Mouse (Mus musculus) hindlimb bud, embryonic 11.5 days (tissue): Measurements from ENCODE around the gene Zdhhc7.

Experiments used
- DNase-seq: peaks from one replicate; pipeline ENCODE4 v3.0.0-alpha.2; 2012; ENCODE audit warnings: low read depth, low spot score; ENCODE audit errors: extremely low spot score

The Zdhhc7 gene

DNA sequence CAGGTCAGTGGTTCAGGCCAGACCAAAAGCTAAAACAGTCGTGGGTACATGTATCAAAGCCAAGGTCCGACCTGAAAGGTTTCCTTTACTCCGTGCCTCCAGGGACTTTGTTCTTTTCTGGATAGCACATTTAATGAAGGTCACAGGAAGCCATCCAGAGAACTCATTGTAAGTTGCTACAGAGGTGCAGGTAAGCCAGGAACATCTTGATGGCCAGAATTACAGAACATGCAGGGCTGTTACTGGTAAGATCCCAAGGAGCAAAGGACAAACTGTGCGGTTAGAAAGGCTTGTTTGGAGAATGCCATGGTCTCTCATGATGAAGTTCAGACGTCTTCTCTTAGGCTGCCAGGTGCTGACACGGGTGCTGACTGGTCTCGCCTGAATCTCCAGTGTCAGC is 15.3 kb upstream of the Zdhhc7 start:
- DNase-seq: no peak

DNA sequence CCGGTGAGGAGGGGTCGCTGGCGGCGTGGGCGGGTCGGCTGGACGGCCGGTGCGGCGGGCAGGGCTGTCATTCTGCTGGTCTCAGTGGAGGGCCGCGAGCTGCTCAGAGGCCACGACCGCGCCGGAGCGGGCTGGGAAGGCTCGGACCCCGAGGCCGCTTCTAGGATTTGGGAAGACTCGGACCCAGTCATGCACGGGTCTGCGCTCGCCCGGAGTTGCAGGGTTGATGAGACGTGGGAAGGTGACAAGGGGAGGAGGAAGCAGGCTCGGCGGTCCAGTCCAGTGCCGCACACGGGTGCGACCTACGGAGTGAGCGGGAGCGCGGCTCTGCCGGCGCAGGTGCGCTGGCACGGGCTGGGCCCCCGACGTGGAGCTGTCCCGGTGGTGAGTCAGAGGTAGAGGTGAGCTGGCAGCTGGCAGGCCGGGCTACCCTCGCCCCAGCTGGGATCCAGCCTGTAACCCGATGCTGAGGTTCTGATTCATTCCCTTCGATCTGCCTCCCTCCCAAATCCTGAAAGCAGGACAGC is 13.1 kb upstream of the Zdhhc7 start:
- no peak for DNase-seq

DNA sequence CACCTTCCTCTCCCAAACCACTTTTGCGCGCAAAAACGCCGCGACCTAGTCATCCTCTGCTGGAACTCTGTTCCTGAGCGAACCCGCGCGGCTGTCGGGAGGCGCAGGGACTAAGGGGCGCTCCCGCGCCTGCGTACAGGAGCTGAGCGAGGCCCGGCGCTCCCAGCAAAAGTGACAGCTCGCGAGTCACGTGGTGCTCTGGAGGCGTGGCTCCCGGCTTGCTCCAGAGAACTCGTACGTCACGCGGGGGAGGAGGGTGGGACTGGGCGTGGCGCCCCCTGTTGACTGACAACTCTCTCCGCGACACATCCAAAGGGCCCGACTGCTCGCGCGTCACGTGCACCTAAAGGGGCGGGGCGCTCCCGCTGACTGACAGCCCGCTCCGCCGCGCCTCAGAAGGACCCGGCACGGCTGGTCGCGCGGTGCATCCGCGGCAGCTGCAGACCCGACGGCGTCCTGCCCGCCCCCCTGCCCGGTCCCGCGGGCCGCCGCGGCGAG is 12.5 kb upstream of the Zdhhc7 start, which contains the start of gene 6430548M08Rik:
6430548M08Rik (plus strand) TSS at position 395 of the 498 bp plus-strand sequence.
- peak; percentile 97 for DNase-seq

DNA sequence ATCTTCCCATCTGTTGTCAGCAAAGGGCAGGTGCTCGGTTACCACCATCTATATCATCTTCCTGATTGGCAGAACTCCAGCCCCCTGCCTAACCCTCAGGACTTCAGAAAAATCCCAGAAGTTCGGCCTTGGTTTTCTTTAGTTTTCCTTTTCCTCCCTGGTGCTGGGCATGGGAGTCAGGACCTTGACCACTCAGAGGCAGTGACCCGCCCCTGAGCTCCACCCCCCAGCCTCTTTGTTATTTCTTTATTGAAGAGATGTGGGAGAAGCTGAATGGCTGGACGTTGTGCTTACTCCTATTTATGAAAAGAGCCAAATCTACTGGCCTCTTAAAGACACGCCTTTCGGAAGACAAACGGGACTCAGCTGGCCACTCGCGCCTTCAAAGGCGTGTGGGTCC is 12.0 kb upstream of the Zdhhc7 start:
- DNase-seq: no peak

DNA sequence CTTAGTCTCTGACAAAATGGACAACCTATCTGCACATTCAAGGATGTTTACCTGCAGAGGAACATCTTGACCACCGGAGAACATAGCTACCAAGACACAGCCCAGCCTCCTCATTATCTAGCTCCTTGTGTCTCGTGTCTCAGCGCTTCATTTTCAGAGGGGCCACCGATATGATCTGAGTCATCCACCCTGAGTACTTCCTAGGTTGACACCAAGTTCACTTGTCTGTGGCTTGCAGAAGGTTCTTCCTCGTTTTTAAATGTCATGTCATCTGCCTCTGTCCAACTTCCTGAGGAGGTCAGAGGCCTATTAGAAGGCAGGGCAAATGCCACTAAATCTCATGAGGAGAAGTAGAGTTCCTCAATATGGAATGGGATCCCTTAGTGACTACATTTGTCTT is 11.3 kb upstream of the Zdhhc7 start:
- DNase-seq: no peak

DNA sequence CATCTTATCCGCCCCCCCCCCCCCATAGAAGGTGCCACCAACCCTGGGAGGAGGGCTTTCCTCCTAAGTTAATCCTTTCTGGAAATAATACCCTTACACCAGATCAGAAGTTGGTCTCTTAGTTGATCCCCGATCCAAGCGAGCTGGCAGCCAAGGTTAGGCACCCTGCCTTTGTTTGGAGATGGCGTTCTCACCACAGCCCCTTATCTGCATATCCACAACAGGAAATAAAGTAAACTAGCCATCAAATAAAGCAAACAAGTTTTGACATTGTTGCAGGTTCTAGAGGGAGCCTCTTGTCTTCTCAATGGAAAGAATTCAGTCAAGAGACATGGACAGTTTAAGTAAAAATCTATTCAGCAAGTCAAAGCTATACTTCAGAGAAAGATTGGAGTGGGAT is 10.1 kb upstream of the Zdhhc7 start:
- no peak for DNase-seq

DNA sequence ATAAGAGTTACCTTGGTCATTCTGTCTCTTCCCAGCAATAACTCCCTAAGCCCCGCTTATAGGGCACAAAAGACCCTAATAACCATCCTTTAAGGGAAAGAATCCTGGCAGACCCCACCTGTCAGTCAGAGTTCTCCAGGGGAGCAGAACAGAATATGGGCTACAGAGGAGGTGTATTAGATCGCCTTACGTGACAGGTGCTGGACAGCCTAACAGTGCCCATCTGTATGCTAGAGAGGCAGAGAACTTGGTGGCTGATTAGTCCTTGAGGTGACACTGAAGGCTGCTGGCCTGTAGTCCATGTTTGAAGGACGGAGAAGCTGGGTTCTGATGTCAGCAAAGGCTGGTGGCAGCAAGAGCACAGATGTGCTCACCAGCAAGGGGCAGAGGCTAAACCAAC is 9.7 kb upstream of the Zdhhc7 start:
- no peak for DNase-seq

DNA sequence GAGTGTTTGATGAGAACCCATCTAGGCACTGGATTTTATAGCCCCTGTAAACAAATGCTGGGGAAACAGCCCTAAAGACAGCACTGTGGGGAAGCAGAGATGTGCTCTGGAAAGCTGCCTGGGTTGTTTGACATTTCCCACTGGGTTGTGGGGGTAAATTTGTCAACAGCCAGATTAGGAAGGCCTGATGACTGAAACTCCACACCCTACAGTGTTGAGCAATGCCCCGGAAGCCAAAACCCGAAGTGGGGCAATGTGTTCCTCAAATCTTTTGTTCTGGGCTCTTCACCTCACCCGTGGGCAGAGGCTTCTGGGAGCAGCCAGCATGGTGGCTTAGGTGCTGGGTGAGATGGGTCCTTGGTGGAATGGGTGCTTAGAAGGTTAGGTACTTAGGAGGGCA is 7.9 kb upstream of the Zdhhc7 start:
- no peak for DNase-seq

DNA sequence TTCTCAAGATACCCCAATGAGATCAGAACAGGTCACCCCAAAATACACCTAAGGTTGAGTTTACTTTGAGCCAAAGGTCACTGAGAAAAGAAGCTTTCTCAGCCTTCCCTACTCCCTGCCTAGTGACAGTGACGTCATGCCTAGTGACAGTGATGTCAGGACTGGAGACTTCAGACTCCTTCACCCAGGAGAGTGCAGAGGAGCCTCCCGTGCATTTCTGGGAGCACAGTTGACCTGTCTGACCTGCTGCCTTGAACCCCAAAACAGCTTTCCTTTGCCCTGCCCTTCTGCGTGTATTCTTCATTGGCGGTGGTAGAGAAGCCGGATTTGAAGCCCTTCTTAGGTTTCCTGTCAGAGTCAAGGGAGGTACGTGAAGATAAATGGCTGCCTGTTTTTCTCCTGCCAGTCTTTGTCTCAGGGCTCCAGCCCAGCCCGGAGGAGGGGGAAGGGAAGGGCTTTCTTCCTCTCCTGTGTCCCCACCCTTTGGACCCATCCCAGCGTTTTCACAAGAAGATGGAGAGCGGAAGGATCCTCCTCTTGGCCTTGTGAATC is 3.5 kb upstream of the Zdhhc7 start:
- no peak for DNase-seq

DNA sequence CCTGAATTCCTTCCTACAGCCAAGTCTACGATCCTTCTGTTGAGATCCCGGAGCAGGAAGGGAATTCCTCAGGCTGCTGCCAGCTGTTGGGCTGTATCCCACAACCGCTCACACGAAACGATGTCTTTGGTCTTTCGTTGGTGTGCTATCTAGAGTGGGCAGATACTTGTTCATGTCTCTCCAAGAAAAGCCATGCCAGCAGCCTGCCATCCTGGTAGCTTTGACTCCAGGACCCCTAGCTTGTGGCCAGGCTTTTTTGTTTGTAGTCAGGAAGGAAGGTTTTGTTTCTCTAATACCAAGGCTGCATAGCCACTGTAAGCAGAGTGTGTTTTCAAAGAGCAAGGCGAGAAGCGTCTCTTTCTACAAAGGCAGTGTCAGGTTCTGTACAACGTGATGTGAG is 2.6 kb upstream of the Zdhhc7 start:
- no peak for DNase-seq

DNA sequence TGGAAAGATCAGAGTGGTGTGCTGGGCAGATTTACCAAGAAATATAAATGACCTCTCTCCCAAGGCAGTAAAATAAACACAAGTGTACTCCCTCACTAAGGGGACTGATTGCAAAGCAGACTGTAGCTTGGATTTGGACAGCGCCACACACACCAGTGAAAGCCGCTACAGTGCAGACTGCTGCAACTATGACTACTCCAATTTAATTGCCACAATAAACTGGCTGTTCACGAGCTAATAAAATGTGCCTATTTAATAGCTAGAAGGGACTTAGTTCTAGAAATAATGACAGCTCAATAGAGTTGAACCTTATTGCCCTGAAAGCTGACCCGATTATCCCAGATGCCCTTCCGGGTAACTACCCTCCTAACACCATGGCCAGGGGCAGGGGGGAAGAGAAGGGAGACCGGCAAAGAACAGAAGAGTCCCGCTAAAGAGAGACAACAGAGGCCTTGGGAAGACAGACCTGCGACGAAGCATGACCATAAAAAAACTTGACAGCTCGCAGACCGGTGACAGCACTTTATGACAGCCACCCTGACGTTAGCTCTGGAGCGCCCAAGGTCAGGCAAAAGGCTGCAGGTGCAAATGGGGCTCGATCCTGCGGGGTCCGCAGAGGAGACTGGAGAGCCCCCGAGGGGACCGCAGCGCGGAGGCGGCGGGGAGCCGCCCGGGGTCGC is 754 bp downstream of the Zdhhc7 start:
- no peak for DNase-seq

DNA sequence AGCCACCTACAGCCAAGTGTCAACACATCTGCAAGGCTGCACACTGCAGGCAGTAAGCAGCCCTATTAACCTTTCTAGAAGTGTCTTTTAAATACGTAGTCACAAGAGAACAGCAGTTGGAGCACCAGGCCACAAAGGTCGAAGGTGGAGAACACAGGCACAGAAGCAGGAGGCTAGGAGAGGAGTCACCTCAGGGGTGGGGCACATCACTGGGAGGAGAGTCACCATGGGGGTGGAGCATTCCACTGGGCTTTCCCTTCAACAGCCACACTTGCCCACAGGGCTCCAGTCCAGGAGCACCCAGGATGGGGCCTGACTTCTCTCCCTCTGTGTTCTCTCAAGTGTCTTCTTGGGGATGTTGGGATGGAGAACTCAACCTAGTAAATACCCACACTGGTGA is 4.8 kb downstream of the Zdhhc7 start:
- DNase-seq: no peak

DNA sequence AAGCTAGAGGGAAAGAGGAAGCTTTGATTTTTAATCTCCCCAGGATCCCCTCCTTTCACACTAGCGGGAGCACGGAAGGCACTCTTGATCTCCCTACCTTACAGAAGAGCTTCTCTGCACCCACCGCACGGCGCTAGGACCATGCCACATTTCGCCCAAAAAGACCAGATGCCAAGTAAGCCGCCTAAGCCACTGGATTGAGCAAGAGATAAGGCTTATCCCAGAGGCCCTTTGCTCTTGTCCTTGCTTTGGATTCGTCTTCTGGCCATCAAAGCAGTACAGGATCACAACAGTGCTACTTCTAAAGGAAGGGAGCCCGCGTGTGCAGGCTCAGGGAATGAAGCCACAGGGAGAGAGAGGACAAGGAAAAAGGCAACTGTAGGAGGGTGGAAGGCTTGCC is 6.5 kb downstream of the Zdhhc7 start:
- no peak for DNase-seq

DNA sequence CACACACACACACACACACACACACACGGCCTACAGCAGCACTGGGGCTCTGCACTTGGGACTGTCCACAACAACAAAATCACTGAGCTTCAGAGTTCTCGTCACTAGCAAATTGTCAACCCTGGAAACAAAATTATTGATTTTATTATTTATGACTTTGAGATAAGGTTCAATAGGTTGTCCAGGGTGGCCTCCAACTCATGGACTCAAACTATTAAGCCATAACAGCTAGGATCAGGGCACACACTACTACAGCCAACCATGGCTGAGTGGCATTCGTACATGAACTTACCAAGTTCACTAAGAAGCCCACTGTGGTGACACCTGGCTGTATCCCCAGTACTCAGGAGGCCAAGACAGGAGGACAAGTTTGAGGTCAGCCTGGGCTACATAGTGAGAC is 8.2 kb downstream of the Zdhhc7 start:
- DNase-seq: no peak

DNA sequence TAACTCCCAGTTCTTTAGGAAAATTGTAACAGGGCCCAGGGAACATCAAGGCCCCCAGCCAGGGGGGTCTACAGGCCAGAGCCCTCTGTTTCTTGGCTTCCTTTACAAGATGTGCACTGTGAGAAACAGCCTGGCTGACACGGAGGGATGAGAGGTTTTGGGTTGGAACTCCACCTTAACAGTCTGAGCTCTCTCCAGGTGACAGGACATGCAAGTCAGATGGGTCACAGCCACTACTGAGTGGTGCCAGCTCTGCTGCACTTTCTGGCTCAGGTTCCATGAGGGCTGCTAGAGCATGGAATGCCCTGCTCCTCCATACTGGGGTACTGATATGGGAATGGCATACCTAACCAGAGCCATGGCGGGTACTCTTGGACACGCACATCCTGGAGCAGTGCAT is 10.2 kb downstream of the Zdhhc7 start:
- DNase-seq: no peak

DNA sequence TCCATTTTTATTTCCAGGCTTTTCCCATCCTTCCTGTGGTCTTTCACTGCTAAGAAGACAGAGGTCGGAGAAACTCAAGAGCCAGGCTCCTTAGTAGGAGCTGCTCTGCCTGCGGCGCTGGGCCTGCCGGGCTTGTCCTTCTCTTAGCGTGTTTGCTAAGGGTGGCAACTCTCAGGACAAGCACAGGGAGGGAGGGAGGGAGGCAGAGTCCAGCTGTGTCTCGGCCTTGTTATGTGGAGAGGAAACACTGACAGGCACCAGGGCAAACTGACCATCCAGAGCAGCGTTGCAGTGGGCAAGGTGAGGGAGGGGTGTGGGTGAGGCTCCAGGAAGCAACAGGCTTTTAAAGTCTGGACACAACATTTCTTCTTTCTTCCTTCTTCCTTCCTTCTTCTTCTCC is 11.8 kb downstream of the Zdhhc7 start:
- DNase-seq: no peak

DNA sequence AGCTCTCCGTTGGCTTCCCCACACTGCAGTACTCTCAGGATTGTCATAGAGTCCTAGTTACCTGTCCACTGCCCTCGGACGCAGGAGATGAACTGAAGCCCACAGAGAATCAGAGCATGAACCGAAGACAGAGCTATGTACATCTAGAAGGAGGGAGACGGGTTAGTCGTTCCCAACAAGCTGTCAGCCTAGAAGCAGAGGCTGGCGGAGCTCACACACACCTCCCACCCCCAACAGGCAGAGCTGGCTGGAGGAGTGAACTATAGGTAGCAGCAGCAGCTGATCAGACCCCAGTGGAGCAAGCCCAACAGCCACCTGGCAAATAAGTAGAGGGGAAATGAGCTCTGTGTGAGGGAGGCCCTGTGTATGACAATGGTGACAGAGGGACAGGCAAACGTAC is 16.5 kb downstream of the Zdhhc7 start:
- no peak for DNase-seq

DNA sequence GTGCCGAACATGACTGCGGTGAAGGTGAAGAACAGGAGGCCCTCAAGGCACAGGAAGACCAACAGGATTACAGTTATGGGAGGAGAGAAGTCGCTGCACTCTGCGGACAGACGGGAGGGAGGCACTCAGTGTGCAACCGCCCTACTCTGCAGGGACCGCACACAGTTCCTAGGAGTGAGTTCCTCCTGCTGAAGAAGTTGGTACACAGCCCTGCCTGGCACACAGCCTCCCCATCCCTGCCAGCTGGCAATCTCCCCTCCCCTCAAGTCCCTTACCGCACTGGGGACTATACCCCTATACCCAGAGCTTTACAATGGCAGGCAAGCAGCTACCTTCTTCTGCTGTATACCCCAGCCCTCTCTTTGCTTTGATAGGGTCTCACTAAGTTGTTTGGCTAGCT is 18.0 kb downstream of the Zdhhc7 start:
- DNase-seq: no peak

DNA sequence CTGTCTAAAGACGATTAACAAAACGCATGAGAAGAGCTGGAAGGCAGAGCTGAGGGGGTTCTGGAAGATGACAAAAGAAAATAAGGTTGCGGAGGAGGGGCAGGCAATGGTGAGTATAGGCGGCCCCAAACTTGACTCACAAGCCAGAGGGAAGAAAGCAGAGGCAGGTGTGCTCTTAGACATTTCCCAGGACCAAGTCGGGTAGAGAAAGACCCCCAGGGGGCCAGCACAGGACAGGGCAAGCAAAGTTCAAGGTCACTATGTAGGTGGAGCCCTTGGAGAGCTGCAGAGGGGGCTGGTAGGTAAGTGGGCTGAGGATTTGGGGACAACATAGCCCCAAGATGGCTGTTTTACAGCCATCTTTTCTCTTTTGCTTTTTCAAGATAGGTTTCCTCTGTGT is 21.9 kb downstream of the Zdhhc7 start:
- DNase-seq: no peak

DNA sequence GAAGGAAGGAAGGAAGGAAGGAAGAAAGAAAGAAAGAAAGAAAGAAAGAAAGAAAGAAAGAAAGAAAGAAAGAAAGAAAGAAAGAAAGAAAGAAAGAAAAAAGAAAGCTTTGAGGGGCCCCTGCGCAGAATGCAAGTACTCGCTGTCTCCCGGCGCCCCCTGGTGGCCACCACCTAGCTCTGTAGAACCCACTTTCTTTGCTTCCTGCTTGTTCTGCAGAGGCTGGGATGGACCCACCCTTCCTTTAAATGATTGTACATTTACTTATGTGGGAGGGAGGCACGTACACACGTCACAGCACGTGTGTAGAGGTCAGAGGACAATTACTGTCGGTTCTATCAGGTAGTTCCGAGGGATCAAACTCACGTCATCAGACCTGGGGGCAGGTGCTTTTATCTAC is 23.2 kb downstream of the Zdhhc7 start:
- no peak for DNase-seq

DNA sequence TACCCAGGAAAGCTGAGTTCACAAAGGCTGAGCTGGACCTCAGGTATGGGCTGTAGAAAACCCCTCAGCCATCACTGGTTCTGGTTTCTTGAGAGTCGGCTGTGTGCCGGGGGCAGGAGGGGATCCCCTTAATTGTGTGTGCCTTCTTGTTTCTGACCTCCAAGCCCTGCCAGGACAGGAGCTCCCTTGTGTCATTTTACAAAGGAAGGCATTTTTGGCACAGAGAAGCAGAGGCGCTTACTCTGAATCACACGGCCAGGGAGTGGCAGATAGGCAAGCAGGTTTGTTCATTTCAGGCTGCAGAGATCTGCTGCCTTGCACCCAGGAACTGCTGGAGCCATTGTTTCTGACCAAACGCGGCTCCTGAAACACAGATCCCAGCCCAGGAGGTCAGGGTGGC is 25.9 kb downstream of the Zdhhc7 start:
- DNase-seq: no peak

DNA sequence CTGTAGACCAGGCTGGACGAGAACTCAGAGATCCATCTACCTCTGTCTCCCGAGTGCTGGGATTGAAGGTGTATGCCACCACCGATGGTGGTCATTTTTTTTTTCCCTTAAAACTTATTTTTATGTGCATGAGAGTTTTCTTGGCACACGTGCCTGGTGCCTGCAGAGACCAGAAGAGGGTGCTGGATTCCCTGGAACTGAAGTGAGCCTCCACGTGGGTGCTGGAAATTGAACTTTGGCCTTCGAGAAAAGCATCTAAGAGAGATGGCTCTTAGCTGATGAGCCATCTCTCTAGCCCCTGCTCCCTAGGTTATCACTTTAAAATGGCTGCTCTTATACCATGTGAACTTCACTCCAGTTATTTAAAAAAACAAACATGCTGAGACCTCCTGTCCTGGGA is 26.8 kb downstream of the Zdhhc7 start:
- DNase-seq: no peak

DNA sequence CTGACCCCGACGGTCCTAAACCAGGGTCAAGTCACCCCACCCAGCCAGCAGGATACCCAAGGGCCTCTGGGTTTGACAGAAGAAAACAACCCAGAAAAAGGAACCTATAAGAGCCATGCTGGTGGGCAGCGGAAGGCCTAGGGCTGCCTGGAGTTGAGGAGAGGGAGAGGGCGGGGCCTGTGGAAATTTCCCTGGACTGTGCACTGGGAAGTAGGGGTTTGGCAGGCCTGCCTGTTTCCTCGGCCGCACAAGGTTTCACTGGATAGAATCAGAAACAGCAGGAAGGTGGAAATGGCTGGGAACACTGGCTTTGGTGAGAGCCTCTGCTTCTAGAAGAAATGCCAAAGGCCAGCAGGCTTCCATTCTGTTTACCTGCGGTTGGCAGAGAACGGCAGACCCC is 28.5 kb downstream of the Zdhhc7 start:
- DNase-seq: no peak
